Comparison of ENCODE assay signal across 20 mouse cellular contexts in the genomic region with DNA sequence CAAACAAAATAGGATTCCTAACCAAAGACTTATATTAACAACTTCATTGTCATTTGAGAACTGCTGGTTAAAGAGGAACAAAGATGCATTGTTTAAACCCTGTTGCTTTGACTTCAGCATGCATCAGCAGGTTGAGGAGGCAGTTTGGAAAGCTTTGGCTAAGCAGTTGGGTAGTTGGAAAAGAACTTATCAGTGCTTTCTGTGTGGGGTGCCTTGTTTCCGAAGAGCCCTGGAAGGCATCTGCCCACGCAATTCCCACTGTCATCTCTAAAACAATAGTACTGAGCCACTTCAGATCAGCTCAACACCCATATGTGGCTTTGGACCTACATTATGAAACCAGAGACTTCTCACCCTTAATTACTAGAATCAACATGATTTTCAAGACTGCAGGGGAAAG.
"Had no signal": no experiment of that assay in that cellular context is flagged by ENCODE, and none has a peak within 500 bp of the region (broad histone marks: within the 10 kb centered on the region; RNA-seq: fewer than 3 reads in every experiment).

No protein-coding gene starts in this region.

- H3K4me3 ChIP-seq: limb, embryonic 10.5 days; limb, embryonic 13.5 days; liver, embryonic 13.5 days; midbrain, embryonic 13.5 days; myocyte; neural tube, embryonic 13.5 days; stomach, embryonic 15.5 days had no signal

- H3K4me1 ChIP-seq: limb, embryonic 10.5 days; limb, embryonic 13.5 days; stomach, embryonic 15.5 days had no signal

- H3K27ac ChIP-seq: limb, embryonic 10.5 days; limb, embryonic 13.5 days; liver, embryonic 13.5 days; midbrain, embryonic 13.5 days; neural tube, embryonic 13.5 days; stomach, embryonic 15.5 days had no signal

- H3K4me2 ChIP-seq: limb, embryonic 13.5 days; liver, embryonic 13.5 days; midbrain, embryonic 13.5 days; neural tube, embryonic 13.5 days; stomach, embryonic 15.5 days had no signal

- DNase-seq: kidney, adult 18-20 months; kidney, adult 9 months; kidney, postnatal 14 days; kidney, postnatal 4 days; layer of hippocampus, adult 9-11 months; liver, embryonic 13.5 days; lung, adult 2 months; lung, postnatal 14 days; lung, postnatal 4 days; right cerebral cortex, adult 18-20 months; right cerebral cortex, postnatal 14 days; right cerebral cortex, postnatal 4 days; thymus, postnatal 25 days had no signal

- H3K9ac ChIP-seq: limb, embryonic 13.5 days; liver, embryonic 13.5 days; midbrain, embryonic 13.5 days; neural tube, embryonic 13.5 days; stomach, embryonic 15.5 days had no signal

- H3K36me3 ChIP-seq: limb, embryonic 10.5 days; limb, embryonic 13.5 days; liver, embryonic 13.5 days; midbrain, embryonic 13.5 days; neural tube, embryonic 13.5 days; stomach, embryonic 15.5 days had no signal

- ATAC-seq: midbrain, embryonic 13.5 days; midbrain, embryonic 16.5 days had no signal

- H3K9me3 ChIP-seq: limb, embryonic 10.5 days; limb, embryonic 13.5 days; liver, embryonic 13.5 days; midbrain, embryonic 13.5 days; neural tube, embryonic 13.5 days; stomach, embryonic 15.5 days had no signal

- H3K27me3 ChIP-seq: limb, embryonic 13.5 days; liver, embryonic 13.5 days; neural tube, embryonic 13.5 days; stomach, embryonic 15.5 days had no signal
